Mouse (Mus musculus): ENCODE results near the gene Ptrhd1.
A peak's percentile ranks its signal among the peaks of the same experiment; 100 is the strongest.
"Not testable (repeated sequence)": the region's sequence is repeated elsewhere in the genome, so short reads cannot be mapped to it uniquely, and the experiment has no call there.

The Ptrhd1 gene

GRCm38 (mm10) chr12:4233572-4234508 is at the start of gene Ptrhd1, which contains the start of gene Cenpo:
Ptrhd1 (plus strand) TSS chr12:4234027.
Cenpo (minus strand) TSS chr12:4234294.
- peak; percentile 97 for DNase-seq (ENCODE audit: extremely low spot score)

- DNase-seq (ENCODE audit: extremely low spot score): no peak
These were observed 49.2 kb upstream of the Ptrhd1 start for GRCm38 (mm10) chr12:4184648-4185047.

- peak; percentile 66 for DNase-seq (ENCODE audit: extremely low spot score)
These were observed 45.4 kb upstream of the Ptrhd1 start for GRCm38 (mm10) chr12:4188171-4189059.

- DNase-seq (ENCODE audit: extremely low spot score): peak; percentile 52
These were observed 44.8 kb upstream of the Ptrhd1 start for GRCm38 (mm10) chr12:4189060-4189447.

- no peak for DNase-seq (ENCODE audit: extremely low spot score)
These were observed 41.3 kb upstream of the Ptrhd1 start for GRCm38 (mm10) chr12:4192514-4192913.

GRCm38 (mm10) chr12:4193025-4193740 is 40.6 kb upstream of the Ptrhd1 start:
- DNase-seq (ENCODE audit: extremely low spot score): no peak

GRCm38 (mm10) chr12:4194643-4195042 is 39.2 kb upstream of the Ptrhd1 start:
- no peak for DNase-seq (ENCODE audit: extremely low spot score)

GRCm38 (mm10) chr12:4198702-4199101 is 35.1 kb upstream of the Ptrhd1 start:
- no peak for DNase-seq (ENCODE audit: extremely low spot score)

- no peak for DNase-seq (ENCODE audit: extremely low spot score)
These were observed 34.6 kb upstream of the Ptrhd1 start for GRCm38 (mm10) chr12:4199271-4199670.

GRCm38 (mm10) chr12:4201454-4202200 is 32.2 kb upstream of the Ptrhd1 start:
- DNase-seq (ENCODE audit: extremely low spot score): no peak

- DNase-seq (ENCODE audit: extremely low spot score): no peak
These were observed 31.6 kb upstream of the Ptrhd1 start for GRCm38 (mm10) chr12:4202206-4202605.

- no peak for DNase-seq (ENCODE audit: extremely low spot score)
These were observed 27.7 kb upstream of the Ptrhd1 start for GRCm38 (mm10) chr12:4206106-4206505.

- DNase-seq (ENCODE audit: extremely low spot score): no peak
These were observed 25.3 kb upstream of the Ptrhd1 start for GRCm38 (mm10) chr12:4208405-4209133.

- no peak for DNase-seq (ENCODE audit: extremely low spot score)
These were observed 24.6 kb upstream of the Ptrhd1 start for GRCm38 (mm10) chr12:4209196-4209595.

GRCm38 (mm10) chr12:4211174-4211573 is 22.7 kb upstream of the Ptrhd1 start:
- DNase-seq (ENCODE audit: extremely low spot score): no peak

- no peak for DNase-seq (ENCODE audit: extremely low spot score)
These were observed 20.9 kb upstream of the Ptrhd1 start for GRCm38 (mm10) chr12:4212908-4213307.

GRCm38 (mm10) chr12:4230156-4230555 is 3.7 kb upstream of the Ptrhd1 start:
- no peak for DNase-seq (ENCODE audit: extremely low spot score)

GRCm38 (mm10) chr12:4232777-4233176 is 1.1 kb upstream of the Ptrhd1 start:
- DNase-seq (ENCODE audit: extremely low spot score): no peak

- DNase-seq (ENCODE audit: extremely low spot score): no peak
These were observed 3.7 kb downstream of the Ptrhd1 start for GRCm38 (mm10) chr12:4237481-4237880.

- DNase-seq (ENCODE audit: extremely low spot score): not testable (repeated sequence)
These were observed 6.5 kb downstream of the Ptrhd1 start for GRCm38 (mm10) chr12:4240281-4240680.
